Mouse (Mus musculus): Measurements from ENCODE around the gene Grb2.

DNA sequence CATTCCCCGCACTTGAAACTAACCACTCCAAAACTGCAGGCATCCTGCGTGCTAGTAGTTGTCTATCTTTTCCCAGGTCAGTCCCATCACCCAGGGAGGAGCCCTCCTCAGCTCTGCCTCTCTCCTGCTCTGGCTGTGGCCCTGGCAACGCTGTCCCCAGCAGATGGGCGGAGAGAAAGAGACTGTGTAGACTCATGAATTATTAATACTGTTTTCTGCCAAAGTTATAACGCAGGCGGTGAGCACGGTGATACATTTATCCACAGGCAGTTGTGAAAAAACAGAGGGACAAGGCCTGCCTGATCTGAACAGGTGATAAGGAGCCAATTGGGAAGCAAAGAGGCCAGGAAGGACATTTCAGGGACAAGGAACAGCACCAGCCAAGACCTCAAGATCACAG lies 44.3 kb upstream of the Grb2 start:
- TF ChIP-seq CTCF (IDR thresholded peaks at IDR 0.05; ENCODE audit: low read depth), result no peak
- no peak for TF ChIP-seq EP300 (IDR thresholded peaks at IDR 0.05; ENCODE audit: low read depth)

All from liver, postnatal 0 days (tissue).